Mouse (Mus musculus) bone marrow macrophage, adult 2 months (primary cell): ENCODE measurements around the gene Disc1. TPM values are rescaled to one million over a fixed set of nuclear protein-coding genes. Genes with fewer than 3 reads are reported as not detected.

Source experiments
- H3K27ac ChIP-seq: 2 replicates; pipeline ENCODE4 v1.5.1; 2012; ENCODE audit warnings: low read depth, low read length; ENCODE audit not compliant: insufficient read depth
- H3K4me1 ChIP-seq: 2 replicates; pipeline ENCODE4 v1.6.1; 2012; ENCODE audit warnings: low read length; ENCODE audit not compliant: control insufficient read depth, insufficient read depth
- H3K4me3 ChIP-seq: 2 replicates; pipeline ENCODE4 v1.5.1; 2012; ENCODE audit warnings: mild to moderate bottlenecking, low read length, moderate library complexity; ENCODE audit not compliant: insufficient read depth
- CTCF ChIP-seq: IDR thresholded peaks from 2 replicates; pipeline ENCODE4 v1.5.1; 2012; ENCODE audit warnings: low read depth, mild to moderate bottlenecking, low read length, moderate library complexity
- POLR2A ChIP-seq: IDR thresholded peaks from 2 replicates; pipeline ENCODE4 v1.6.1; 2012; ENCODE audit warnings: mild to moderate bottlenecking, low read depth, low read length, borderline replicate concordance
- polyA plus RNA-seq: library from polyadenylated mRNA; stranded (reverse); fragments of >200 nt; gene quantifications from 2 replicates; pipeline ENCODE4 v1.2.4, GENCODE M21; 2012; ENCODE audit not compliant: missing spikeins, insufficient read depth, insufficient read length

Disc1 gene
- polyA plus RNA-seq, 1 experiment = 2.8 TPM

DNA sequence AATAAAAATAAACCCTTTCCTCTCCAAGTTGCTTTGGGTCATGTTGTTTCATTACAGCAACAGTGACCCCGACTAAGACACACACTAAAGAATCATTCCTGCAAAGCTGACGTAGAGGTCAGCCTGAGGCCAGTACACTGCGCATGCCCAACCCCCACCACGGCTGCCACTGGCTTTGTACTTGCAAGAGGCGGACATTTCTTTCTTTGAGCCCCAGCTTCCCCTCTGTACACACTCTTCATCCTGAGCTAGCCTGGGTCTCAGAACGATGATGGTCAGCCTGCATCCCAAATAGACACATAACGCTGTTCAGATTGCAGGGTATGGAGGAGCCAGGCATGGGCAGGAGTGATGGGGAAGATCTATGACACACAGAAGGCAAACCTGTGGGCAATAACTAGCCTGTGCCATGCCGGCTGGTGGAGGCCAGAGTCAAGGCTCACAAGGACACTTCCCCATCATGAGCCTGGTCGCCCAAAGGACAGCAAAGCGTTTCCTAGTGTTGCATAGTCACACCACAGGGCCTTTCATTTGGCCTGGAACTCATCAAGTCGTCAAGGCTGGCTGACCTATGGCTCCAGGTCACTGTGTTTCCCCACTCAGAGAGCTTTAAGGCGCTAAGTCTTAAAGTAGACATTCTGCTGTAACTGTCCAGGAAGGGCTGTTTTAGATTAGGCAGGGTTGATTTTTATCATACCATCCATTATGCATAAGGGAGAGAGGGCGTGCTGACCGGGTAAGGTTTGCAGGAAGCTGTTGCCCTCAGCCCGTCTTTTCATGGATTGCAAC, 13.2 kb upstream of the Disc1 start:
- TF ChIP-seq POLR2A = no peak
- TF ChIP-seq CTCF = no peak
- no peaks in the 10 kb centered on the region for H3K4me1 ChIP-seq
- no peak overlapping the region for H3K27ac ChIP-seq
- no peak overlapping the region for H3K4me3 ChIP-seq

DNA sequence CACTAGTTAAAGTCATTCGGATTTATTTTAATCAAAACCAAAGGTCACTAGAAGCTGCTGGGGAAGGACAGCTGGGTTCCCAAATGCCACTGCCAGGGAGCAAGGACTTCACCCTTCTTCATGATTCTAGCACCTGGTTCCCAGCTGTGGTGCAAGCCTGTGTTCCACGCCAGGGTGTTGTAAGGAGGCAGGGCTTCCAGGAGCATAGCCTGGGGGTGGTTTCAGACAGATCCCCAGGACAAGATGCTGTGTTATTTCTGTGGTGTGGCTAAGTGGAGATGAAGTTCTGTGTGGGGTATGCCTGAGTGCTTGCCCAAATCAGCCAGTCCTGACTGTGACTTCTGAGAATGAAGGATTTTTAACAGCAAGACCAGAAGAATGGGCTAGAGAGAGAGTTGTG, 12.5 kb upstream of the Disc1 start:
- TF ChIP-seq POLR2A = no peak
- no peak for TF ChIP-seq CTCF

DNA sequence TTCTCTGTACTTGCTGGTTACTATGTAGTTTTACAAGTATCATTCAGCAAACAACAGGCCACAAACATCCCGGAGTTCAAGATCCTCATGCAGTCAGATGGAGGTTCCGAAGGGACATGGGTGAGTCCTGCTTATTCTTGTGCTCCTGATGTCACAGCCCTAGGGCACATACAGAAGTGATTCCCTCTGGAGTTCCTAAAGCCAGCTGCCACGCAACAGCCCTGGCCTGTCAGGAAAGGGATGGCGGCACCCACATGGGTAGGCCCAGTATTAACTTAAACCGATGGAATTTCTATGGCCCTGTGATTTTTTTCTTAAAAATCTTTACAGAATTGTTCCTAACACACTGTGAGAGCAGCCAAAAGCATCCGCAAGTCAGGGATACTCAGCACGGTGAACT, 10.6 kb upstream of the Disc1 start:
- Histone ChIP-seq H3K4me3 (no peak overlapping the region), H3K4me1 (no peaks in the 10 kb centered on the region), H3K27ac (no peak overlapping the region)
- TF ChIP-seq POLR2A = no peak

More for the DNA sequence above, 12.5 kb upstream of the Disc1 start:
- no peaks in the 10 kb centered on the region for H3K4me1 ChIP-seq
- no peak overlapping the region for H3K27ac ChIP-seq
- no peak overlapping the region for H3K4me3 ChIP-seq

DNA sequence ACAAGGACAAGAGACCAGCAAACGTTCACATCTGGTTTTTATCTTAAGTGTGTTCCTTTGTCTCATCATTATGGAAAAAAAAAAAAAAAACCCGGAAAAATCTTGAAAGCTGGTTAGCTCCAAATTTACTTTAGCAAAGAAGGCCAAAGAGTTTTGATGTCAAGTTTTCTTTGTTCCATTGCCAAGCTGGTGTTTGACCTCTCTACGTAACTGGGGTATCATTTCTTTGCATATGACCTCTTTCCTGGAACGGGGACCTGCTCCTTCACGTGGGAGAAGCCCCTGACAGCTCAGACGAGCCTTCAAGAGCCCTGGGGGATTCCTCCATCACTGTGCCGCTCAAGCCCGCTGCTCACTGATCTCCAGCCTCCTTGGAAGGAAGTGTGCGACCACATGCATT, 10.1 kb upstream of the Disc1 start:
- H3K27ac ChIP-seq = no peak overlapping the region
- H3K4me3 ChIP-seq = no peak overlapping the region
- TF ChIP-seq POLR2A (no peak), CTCF (no peak)
- no peaks in the 10 kb centered on the region for H3K4me1 ChIP-seq

DNA sequence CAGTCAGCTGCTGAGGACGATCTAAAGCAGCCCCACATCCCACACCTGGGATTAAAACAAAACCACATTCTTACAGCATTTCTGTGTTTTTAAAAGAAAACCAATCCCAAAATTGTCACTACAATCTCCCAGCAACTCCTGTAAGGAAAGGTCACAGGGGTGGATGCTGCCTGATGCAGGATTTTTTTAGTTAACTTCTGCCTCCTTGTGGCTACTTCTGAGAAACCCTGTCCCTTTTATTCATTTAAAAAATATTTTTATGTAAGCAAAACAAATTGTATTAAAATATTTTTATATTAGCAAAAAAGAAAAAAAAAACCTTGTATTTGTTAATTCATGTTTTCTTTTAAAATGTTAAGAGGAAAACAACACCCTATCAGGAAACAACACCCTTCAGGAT, 8.2 kb upstream of the Disc1 start:
- Histone ChIP-seq H3K4me1 (no peaks in the 10 kb centered on the region), H3K27ac (no peak overlapping the region), H3K4me3 (no peak overlapping the region)
- TF ChIP-seq CTCF (no peak), POLR2A (no peak)

DNA sequence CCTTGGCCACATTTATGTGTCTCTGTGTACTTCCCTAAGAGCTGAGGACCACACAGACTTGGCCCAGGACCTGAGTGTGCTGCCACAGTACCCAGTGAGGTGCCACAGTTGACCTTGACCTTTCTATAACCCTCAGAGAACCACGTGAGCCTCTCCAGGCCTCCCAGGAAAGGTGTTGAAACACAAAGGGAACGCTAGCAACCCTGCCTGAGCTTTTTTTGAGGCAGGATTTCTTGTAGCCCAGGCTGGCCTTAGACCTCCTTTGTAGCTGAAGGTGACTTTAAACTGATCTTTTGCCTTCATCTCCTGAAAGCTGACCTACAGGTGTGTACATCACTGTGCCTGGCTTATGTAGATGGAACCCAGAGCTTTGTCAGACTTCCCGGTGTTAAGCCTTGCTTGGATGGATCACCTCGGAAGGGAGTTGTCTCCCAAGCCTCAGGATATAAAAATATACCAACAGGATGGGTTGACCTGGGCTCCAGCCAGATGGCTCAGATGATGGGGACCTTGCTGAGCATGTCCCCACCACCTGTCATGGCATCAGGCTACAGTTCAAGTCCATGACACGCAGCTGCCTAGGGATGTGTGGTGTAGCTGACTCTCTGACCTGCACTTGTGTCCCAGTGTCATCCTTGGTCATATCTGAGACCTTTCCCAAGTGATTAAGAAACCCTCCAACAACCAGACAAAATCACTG, 4.8 kb upstream of the Disc1 start:
- TF ChIP-seq CTCF = no peak
- no peak for TF ChIP-seq POLR2A
- Histone ChIP-seq H3K4me1 (0 out of 2 replicates have a peak, but pooled peaks cover 3% of the 10 kb centered on the region), H3K4me3 (no peak overlapping the region), H3K27ac (no peak overlapping the region)

DNA sequence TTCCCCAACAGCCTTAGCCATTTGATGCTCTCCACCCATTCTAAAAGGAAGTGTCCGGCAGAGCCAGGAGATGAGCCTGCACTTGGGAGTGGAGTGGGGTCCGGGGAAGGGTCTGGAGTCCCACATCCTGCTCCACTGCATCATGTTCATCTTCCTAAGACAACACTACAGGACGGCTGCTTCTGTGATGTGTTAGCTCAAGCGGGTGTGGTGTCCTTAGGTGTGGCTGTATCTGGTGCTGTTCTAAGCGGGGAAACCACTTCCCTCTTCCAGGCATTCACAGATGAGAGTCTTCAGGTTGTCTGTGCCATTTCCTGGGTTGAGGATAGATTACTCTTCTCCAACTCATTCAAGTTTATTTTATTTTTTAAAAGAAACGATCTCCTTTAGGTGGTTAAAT, 4.2 kb upstream of the Disc1 start:
- TF ChIP-seq POLR2A (no peak), CTCF (no peak)
- Histone ChIP-seq H3K4me3 (no peak overlapping the region), H3K27ac (no peak overlapping the region), H3K4me1 (0 out of 2 replicates have a peak, but pooled peaks cover 3% of the 10 kb centered on the region)

DNA sequence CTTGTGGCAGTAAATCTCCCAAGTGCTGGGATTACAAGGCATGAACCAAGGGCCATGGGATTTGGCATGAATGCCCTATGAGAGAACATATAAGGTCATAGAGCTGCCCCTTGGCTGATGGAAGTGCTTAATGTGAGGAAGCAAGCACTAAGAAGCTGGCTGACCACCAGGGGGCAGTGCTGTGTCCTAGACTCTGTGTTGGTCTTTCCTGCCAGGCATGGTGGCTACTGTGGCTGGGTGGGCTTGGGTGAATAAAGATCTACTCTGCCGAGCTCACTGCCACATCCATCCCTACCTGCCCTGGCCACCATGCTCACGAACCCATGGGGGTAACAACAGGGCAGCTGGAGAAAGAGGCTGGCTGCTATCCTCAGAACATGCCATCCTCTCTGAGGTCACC, 2.0 kb upstream of the Disc1 start:
- no peak overlapping the region for H3K27ac ChIP-seq
- 0 out of 2 replicates have a peak, but pooled peaks cover 3% of the 10 kb centered on the region for H3K4me1 ChIP-seq
- TF ChIP-seq POLR2A (no peak), CTCF (peak; percentile 91)

DNA sequence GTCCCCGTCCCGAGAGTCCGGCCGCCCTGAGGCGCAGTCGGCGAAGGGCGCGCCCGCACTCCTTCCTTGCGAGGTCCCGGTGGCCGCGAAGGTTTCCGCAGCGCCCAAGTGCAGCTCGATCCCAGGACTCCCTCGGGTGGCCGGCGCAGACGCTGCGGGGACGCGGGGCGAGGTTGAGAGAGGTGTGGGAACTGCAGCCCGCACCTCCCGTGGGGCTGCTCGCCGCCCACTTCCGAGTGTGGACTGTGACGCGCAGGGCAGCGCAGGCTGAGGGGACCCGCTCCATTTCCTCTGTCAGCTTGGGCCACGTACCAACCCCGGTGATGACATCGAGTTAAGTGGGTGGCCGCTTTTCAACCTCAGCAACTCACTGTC, 428 bp downstream of the Disc1 start:
- peak overlapping the region; percentile 76 for H3K4me3 ChIP-seq
- no peak overlapping the region; the same call in 1 of the 2 replicates for H3K27ac ChIP-seq
- H3K4me1 ChIP-seq = 0 out of 2 replicates have a peak, but pooled peaks cover 3% of the 10 kb centered on the region
- TF ChIP-seq POLR2A (no peak), CTCF (no peak)

More for the DNA sequence above, 2.0 kb upstream of the Disc1 start:
- no peak overlapping the region for H3K4me3 ChIP-seq

DNA sequence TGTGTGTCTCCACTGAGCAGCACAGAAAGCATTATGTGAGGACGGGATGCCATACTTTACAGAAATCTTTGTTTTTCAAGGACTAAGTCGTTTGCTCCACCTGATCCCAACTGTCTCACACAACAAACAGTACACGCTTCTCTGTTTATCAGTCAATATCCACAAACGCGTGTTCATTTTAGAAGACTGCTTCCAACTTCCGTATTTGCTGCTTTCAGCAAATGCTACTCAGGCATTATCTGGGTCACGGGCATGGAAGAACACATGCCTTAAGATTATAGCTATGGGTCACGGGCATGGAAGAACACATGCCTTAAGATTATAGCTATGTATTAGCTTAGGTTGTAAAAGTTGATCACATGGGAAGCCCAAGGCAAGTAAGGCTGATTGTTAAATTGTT, 6.9 kb downstream of the Disc1 start:
- Histone ChIP-seq H3K27ac (no peak overlapping the region), H3K4me3 (no peak overlapping the region), H3K4me1 (0 out of 2 replicates have a peak, but pooled peaks cover 3% of the 10 kb centered on the region)
- no peak for TF ChIP-seq CTCF
- no peak for TF ChIP-seq POLR2A

DNA sequence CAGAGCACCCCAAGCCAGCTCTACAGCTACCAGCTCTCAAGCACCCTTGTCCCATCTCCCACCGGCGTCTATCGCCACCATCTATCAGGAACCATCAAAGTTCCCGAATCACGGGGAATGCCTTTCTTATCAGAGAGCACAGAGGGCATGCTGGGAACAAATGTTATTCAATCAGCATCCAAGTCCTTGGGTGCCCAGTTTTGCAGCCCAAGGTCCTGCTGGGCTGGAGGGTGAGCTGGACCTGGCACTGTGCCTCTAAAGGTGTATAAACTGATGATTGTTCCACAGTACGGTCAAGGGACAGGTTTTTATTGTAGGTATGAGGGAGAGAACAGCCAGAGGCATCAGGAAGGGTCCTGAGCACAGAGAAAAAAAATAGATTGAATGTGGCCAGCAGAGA, 11.6 kb downstream of the Disc1 start:
- peaks cover 16% of the 10 kb centered on the region for H3K4me1 ChIP-seq
- H3K4me3 ChIP-seq = no peak overlapping the region
- H3K27ac ChIP-seq = no peak overlapping the region
- TF ChIP-seq POLR2A (no peak), CTCF (no peak)
